Mouse (Mus musculus): ENCODE measurements around the gene Inf2. TPM values are rescaled to one million over a fixed set of nuclear protein-coding genes. Genes with fewer than 3 reads are reported as not detected.

Gene Inf2
- total RNA-seq, 2 experiments from 2014 or later: 18.6 to 19.7 TPM

DNA sequence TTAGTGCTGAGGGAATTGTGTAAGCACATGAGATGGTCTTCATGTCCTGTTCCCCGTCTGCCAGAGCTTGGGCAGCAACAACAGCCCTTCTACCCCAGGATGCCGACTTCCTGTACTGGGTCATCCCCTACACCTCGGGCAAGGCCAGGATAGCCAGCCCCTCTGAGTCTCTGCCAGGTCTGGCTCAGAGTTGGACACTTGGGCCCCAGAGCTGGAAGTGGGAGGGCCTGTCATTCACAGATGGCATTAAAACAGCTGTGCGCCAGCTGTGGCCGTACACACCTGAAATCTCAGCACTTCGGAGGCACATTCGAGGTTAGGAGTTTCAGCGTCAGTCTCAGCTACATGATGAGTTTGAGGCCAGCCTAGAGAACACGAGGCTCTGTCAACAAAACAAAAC is 7.9 kb downstream of the Inf2 start:
- DNase-seq: no peak

DNA sequence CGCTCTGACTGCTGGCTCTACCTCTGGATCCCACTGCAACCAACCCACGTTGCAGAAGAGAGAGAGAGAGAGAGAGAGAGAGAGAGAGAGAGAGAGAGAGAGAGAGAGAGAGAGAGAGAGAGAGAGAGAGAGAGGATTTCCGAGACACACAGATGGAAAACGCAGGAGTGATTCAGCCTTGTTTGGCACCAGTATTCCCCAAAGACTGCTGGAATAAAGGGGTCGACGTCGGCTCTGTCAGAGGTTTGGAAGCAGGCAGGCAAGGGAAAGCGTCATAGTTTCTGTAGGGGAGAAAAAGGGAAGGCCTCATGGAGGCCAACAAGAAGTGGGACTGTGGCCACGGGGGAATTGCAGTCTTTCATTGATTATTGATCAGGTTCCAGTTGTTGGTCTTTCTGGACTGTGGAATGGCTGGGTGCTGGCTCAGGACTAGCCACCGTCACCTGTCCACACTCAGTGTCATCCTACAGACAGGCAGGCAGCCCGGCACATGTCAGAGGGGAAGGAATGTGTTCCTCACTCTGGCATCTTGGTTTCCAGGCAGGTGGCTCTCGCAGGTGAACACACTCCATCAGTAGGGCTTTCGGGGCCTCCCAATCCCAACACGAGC is 8.4 kb downstream of the Inf2 start:
- DNase-seq: no peak

DNA sequence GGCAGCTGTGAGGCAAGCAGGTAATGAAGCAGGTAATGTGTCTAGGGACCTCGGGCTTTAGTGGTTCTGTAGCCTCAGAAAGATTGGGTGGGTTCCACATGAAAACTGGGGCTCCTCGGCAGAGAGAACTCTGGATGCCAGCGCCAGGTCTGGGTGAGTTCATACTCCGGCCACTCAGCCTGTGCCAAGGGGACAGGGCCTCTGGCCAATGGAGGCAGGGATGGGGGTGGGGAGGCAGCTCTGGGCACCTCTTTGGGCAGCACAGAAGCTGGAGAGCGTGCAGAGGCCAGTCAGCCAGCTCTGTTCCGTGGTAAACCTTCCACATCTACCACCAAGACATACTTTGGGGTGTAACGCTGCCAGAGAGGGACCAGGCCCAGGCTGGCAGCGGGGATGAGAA is 9.0 kb downstream of the Inf2 start:
- peak; percentile 46 for DNase-seq

DNA sequence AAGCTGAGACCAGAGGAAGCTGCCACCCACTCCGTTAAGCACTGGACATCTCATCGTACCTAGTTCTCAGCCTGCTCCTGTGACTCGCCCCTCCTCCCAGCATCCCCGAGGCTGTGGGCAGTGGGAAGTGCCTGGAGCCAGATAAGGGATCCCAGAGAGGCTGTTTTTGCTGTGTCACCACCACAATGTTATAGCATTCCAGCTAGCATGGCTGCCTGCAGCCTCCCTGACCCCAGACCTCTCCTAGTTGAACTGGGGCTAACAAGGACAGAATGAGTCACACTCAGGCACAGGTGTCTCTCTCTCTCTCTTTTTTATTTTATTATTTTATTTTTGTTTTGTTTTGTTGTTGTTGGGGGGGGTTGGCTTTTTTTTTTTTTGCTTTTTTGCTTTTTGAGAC is 10.6 kb downstream of the Inf2 start:
- DNase-seq: no peak

DNA sequence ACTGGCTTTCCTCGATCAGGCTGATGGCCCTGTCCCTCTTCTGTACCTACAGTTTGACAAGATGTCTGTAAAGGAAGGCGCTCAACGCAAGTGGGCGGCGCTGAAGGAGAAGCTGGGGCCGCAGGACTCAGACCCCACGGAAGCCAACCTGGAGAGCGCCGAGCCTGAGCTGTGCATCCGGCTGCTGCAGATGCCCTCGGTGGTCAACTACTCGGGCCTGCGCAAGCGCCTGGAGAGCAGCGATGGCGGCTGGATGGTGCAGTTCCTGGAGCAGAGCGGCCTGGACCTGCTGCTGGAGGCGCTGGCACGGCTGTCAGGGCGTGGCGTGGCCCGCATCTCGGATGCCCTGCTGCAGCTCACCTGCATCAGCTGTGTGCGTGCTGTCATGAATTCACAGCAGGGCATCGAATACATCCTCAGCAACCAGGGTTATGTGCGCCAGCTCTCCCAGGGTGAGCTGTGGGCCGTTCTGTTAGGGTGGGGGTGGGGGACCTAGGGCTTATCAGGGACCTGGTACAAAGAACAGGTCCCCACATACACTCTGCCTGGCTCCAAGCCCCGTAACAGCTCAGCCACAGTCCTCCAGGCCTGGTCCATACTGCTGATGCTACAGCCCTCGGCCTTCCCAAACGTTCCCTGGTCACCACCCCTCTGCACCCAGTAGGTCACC is 11.5 kb downstream of the Inf2 start:
- DNase-seq: no peak

DNA sequence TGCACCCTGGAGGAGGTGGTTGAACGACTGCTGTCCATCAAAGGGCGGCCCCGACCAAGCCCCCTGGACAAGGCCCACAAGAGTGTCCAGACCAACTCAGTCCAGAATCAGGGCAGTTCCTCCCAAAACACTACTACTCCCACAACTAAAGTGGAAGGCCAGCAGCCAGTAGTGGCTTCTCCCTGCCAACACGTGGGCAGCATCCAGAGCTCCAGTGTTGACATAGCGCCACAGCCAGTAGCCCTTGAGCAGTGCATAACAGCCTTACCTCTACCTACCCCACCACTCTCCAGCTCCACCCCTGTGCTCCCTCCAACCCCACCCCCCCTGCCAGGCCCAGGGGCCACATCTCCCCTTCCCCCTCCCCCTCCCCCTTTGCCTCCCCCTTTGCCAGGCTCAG is 15.4 kb downstream of the Inf2 start:
- no peak for DNase-seq

DNA sequence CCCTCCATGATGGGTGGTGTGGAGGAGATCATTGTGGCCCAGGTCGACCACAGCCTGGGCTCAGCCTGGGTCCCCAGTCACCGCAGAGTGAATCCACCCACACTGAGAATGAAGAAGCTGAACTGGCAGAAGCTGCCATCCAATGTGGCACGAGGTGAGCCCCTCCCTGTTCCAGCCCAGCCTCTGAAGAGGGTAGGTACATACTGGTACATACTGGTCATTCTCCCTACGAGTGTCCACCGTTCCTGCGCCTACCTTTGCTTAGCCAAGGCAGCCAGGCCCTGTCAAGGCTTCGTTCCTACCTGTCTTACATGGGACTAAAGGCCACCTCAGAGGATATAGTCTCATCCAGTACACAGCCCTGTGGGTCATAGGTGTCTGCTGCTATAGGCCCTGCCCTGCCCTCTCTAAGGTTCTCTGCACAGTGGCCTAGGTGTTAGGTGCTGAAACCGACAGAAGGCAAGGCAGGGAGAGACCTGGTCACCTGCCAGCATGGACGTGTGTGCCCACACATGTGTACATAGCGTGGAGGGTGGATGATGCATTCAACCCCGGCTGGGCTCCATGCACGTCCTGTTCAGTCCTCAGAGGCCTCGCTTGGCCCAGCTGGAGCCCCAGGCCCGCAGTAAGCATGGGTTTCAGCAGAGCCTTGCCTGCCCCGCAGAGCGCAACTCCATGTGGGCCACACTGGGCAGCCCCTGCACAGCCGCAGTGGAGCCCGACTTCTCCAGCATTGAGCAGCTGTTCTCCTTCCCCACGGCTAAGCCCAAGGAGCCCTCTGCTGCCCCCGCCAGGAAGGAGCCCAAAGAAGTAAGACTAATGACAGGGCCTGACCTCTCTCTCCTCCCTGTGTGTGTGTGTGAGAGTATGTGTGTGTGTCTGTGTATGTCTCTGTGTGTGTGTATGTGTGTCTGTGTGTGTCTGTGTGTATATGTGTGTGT is 16.4 kb downstream of the Inf2 start:
- peak; percentile 72 for DNase-seq

DNA sequence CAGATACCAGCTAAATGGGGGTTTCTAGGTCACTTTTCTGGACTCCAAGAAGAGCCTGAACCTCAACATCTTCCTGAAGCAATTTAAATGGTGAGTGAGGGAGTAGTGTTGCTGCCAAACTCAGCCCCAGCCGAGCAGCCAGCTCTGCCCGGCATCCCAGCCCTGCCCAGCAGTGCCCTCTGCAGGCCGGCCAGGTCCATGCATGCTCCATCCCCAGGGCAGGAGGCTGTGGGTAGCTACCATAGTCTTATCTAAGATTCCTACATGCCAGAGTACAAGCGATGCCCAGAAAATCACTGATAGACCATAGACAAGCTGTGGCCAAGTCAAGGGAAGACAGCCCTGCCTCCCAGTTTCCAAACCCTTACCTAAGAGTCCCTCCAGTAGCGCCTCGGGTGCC is 17.2 kb downstream of the Inf2 start:
- DNase-seq: peak; percentile 92

DNA sequence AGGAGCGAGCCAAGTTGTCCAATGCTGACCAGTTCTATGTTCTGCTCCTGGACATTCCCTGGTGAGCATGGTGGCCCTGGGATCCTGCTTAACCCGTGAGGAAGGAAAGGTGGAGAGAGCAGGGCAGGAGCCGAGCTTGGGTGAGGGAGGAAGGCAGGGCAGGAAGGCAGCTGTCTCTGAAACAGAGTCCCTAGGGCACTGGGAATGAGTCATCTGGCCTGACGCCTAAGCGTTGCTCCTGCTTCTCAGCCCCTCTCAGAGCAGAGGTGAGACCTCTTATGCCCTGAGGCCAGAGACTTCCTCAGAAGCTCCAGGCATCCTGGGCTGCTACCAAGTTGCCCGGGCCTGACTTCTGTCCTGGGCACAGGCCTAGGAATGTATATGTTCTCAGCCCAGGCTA is 18.4 kb downstream of the Inf2 start:
- no peak for DNase-seq

DNA sequence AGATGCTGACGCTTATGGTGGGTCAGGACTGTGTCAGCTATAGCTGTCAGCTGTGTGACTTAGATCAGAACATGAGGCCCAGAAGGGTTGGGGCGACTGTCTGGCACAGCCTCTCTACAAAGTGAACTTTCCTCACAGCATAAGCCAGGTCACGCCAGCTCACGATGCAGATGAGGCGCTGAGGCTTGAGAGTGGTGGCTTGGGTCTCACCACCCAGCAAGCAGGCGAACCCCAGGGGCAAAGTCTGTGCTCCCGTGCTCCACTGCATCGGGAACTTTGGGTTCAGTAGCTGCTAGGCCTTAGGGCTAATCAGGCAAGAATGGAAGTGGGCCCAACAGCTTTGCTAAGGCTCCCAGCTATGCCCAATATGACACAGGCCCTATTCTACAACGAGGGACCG is 20.4 kb downstream of the Inf2 start:
- no peak for DNase-seq

DNA sequence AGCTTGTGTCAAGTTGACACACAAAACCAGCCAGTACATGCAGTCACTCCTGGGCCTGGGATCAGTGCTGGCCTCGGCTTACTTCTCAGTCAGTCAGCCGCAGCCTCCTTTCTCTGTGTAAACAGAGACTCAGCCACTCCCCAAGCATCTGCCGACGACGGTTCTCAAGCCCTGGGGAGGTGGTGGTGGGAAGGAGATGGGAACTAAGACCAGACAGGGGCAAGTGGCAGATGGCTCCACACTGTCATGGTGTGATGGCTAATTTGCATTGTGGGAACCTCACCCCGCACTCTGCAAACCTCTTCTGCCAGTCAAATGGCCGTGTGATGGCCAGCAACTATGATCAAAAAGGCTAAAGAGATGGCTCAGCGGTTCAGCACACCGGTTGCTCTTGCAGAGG is 28.1 kb downstream of the Inf2 start:
- DNase-seq: no peak

DNA sequence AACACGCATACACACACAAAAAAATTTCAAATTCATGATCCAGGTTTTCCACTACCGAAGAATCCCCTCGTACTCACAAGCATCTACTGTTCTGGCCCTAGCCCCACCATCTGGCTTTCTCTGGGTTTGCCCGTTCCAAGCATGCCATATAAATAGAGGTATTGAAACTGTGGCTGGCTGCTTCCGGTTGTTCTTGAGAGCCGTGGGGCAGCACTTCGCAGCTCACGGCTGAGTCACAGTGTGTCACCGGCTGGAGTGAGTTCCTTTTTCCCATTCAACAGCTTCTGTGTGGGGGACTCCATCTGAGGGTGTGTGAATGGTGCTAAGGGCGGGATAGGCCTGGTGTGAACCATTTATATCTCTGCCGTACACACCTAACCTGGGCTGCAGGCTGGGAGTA is 28.6 kb downstream of the Inf2 start:
- no peak for DNase-seq

DNA sequence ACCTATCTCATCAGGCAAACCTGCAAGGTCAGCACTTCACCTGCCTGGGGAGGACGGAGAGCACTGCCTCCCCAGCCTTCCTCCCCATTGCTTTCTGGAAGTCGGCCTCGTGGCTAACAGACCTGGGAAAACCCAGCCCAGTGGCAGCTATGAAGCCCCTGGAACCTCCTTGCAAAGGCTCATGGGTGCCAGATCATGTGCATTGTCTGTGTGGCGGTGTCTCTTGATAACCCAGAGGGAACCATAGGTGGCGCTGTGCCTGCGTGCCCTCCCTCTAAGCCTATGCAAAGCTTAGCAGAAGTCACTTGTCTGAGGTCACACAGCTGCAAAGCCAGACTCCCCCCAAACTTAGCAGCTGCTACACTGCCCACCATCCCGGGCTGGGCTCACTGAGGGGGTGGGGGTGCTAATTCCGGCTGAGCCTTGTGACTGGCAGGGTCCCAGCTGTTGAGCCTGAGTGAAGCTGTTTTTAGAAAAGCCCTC is 29.4 kb downstream of the Inf2 start:
- DNase-seq: peak; percentile 86

DNA sequence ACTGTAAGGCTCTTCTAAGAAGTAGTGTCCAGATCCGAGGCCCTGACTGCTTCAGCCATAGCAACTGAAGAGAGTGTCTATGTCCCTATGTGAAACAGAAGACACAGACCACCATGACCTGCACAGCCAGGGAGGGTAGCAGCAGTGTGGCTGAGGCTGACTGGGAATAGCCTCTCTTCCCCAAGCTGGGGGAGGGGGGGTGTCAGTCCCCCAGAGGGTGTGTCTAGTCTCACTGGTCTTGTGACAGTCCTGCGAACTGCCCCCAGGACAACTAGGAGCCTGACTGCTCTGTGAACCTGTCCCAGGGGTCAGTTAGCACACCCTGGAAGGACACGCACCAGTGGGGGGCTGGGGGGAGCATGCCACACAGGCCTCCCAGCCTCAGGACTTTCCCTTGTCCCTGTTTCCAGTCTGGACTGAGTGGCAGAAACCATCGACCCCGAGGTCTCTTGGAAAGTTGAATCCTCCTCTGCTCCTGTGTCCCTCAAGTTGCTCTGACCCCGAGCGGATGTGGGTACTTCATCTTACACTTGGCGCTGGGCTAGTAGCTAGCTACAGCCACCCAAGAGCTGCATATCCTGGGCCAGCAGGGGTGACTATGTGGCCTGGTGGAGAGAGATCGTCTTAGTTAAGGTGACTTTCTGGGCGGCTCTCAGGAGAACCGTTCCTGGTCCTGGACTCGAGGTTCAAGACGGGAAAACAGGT is 30.5 kb downstream of the Inf2 start:
- DNase-seq: peak; percentile 66

DNA sequence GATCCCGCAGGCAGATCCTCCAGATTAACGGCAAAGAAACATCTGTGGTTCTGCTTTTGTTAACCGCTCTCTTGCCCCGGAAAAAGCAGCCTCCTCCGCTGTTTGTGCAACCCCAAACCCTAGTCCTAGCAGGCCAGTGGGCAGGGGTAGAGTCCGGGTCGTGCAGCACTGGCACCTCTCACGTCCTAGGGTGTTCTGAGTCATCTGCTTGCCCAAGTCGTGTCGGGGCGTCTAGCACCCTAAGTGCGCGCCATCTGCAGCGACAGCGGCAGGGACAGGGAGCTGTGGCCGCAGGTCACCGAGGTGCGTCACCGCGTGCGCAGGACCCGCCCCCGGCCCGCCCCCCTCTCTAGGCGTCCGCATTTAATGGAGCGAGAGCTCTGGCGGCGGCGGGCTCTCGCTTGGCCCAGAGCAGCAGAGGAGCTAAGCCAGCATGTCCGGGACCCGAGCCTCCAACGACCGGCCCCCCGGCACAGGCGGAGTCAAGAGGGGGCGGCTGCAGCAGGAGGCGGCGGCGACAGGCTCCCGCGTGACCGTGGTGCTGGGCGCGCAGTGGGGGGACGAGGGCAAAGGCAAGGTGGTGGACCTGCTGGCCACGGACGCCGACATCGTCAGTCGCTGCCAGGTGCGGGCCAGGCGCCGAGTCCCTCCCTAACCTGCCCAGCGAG is 31.2 kb downstream of the Inf2 start, which contains the start of gene Adssl1:
TSS of gene Adssl1 (plus strand) at position 360 of the 668 bp plus-strand sequence.
- peak; percentile 81 for DNase-seq

DNA sequence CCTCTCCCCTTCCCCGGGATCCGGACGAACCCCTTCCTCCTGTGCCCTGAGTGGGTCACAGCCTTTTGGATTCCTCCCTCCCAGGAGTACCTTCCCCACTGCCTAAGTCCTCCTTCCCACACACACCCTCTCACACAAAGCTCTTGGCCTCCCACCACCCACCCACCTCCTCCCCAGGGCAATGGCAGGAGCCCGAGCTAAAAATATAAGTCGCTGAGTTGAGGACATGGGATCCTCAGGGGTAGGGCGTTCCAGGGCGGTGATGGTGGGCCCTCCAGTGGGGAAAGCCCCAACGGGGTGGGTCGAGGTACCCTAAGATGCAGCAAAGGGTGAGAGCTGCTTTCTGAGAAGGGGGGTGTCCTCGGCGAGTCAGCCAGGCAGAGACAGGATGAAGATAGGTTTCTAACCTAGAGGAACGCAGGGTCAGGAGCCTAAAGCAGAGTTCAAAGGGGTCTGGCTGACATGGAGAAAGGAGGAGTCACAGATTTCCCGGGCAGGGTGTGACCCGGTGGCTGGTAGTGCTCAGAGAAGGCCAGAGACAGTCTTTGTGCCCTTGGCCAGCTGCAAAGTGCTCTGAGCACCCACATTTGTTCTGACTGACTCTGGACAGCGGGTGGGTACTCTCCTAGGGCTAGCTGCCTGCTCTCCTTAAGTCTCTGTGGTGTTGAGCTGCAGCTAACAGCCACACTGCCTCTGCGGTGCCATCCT is 31.9 kb downstream of the Inf2 start:
- DNase-seq: peak; percentile 46

DNA sequence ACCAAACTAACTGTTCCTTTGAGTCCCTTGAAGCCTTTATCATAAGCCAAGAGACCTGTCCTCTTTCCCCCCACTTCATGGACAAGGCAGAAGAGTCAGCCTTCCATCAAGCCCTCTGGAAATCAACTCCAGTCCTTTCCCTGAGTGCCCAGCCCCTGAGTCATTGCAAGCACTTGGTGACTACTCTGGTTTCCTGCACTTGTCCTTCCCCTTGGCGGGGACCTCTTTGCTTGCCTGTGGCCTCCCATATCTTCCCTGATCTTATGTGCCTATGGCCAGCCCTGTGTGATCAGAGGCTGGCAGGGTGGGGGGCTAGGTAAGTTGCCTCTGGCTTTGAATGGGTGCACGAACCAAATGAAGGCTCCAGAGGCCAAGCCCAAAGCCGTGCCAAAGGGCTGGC is 33.3 kb downstream of the Inf2 start:
- no peak for DNase-seq

DNA sequence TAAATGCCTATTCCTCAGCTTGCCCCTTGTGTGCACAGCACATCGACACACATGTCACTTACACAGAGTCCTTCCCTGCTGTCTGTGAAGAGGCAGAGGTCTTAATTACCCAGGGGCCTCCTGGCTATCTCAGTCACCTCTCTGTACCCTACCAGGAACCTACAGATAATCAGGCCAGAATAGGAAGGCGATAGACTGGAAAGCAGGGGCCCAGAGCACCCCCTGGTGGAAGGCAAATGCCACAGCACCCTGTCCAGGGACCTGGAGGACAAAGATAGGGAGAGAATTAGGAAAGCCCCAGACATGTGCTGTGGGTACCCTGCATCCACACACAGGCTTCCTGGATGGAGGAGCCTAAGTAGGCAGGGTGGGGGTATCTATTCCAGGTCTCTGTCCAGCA is 35.2 kb downstream of the Inf2 start:
- DNase-seq: peak; percentile 82

DNA sequence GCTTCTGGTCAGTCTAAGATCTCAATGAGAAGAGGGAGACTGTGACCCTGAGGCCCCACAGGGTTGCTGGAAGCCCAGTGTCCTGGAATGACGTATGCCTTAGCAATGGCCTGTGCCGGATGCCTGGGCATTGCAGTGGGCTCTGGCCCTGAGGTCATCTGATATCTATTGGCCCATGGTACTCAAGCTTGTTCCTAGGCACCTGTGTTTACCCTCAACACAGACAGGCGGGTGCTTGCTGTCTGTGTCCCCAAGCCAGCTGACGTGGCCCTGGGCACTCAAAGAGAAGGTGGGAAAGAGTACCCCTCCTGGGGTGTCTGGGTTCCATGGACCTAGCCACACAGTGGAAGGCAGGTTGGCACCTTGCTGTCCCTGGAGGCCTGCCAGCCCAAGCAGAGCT is 37.1 kb downstream of the Inf2 start:
- no peak for DNase-seq

DNA sequence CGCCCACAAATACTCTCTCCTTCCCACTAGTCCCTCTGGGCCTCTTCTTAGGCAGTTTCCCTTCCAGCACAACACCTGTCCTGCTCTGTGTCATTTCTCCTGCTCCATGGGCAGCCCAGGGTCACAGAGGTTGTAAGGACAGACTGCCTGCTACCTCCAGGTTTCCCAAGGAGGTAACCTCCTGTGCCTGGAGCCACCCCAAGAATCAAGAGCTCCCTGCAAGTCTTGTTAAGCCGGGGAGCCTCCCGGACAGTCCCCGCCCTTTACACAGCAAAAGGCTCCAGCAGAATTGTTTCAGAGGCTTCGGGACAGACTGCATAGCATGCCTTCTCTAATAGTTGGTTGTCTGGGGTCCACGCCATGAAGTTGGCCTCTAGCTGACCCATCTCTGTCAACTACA is 37.9 kb downstream of the Inf2 start:
- no peak for DNase-seq

DNA sequence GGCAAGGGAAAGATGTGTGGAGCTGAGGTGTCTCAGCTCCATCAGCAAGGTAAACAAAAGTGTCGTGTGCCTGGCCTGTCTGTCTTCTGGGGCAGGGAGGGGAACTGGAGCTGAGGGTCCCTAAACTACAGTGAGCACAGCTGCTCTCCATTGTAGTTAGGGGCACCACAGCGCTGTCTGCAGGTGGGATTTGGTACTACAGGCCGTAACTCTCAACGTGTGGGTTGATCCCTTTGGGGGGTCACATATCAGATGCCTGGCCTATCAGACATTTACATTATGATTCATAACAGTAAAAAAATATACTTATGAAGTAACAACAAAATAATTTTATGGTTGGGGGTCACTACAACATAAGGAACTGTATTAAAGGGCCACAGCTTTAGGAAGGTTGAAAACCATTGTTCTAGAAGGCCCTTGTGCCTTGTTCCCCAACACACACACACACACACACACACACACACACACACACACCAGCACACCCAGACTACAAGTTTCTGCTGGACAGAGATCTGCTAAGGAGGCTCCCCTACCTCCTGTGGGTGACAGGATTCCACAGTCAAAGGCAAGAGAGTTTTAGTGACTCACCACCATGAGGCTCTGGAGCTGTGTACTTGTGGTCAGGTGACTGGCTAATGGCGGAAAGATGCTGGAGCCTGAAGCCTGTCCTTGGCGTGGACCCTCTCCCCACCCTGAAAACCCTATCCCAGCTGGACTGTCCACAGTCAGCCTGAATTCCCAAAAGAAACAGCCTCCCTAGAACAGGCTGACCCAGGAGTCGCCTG is 38.7 kb downstream of the Inf2 start:
- DNase-seq: no peak

All from heart, postnatal 4 days (tissue).